Mouse (Mus musculus) intestine, postnatal 0 days (tissue): ENCODE results near the gene Zbtb20. TPM values are rescaled to one million over a fixed set of nuclear protein-coding genes. Genes with fewer than 3 reads are reported as not detected.

ENCODE experiments used
- ATAC-seq: fragments of 200-750 bp; cut with Nextera tagmentation; 2 replicates; pipeline ENCODE4 v1.8.0; 2017; ENCODE audit warnings: mild to moderate bottlenecking, moderate TSS enrichment, moderate library complexity
- H3K27ac ChIP-seq: fragments of 300-500 bp; sonication (generic); 2 replicates; pipeline ENCODE4 v1.5.1; 2014; ENCODE audit warnings: mild to moderate bottlenecking, low read depth, low read length, moderate library complexity
- H3K27me3 ChIP-seq: fragments of 300-500 bp; sonication (generic); replicated peaks from 2 replicates; pipeline ENCODE4 v1.6.1; 2014; ENCODE audit warnings: low read length, mixed read lengths; ENCODE audit not compliant: control insufficient read depth, insufficient read depth
- H3K36me3 ChIP-seq: fragments of 300-500 bp; sonication (generic); 2 replicates; pipeline ENCODE4 v1.6.1; 2014; ENCODE audit warnings: mild to moderate bottlenecking, moderate library complexity; ENCODE audit not compliant: control insufficient read depth, insufficient read depth
- H3K4me1 ChIP-seq: fragments of 300-500 bp; sonication (generic); replicated peaks from 2 replicates; pipeline ENCODE4 v1.6.1; 2014; ENCODE audit warnings: antibody characterized with exemption, low read length, mixed read lengths; ENCODE audit not compliant: control insufficient read depth, insufficient read depth
- H3K4me2 ChIP-seq: fragments of 300-500 bp; sonication (generic); replicated peaks from 2 replicates; pipeline ENCODE4 v1.6.1; 2014; ENCODE audit warnings: low read depth, mild to moderate bottlenecking, moderate library complexity
- H3K4me3 ChIP-seq: fragments of 300-500 bp; sonication (generic); 2 replicates; pipeline ENCODE4 v1.5.1; 2014; ENCODE audit warnings: low read depth, low read length
- H3K9ac ChIP-seq: fragments of 300-500 bp; sonication (generic); 2 replicates; pipeline ENCODE4 v1.6.1; 2014; ENCODE audit warnings: mild to moderate bottlenecking, low read depth, low read length
- H3K9me3 ChIP-seq: fragments of 300-500 bp; sonication (generic); 2 replicates; pipeline ENCODE4 v1.6.1; 2016; ENCODE audit warnings: mixed run types; ENCODE audit not compliant: control insufficient read depth
- CTCF ChIP-seq: sonication (generic); IDR thresholded peaks from 2 replicates; pipeline ENCODE4 v1.5.1; 2016; ENCODE audit warnings: low read depth, mild to moderate bottlenecking, control low read depth, antibody characterized with exemption, moderate library complexity
- WGBS: fragments of 180-500 bp; shearing (Covaris S2); extraction: QIAGEN DNeasy Blood & Tissue Kit; methylation state at CpG from one replicate; pipeline ENCODE4 v1.1.7; 2014; 5-methylcytosine and 5-hydroxymethylcytosine counted together
- polyA plus RNA-seq: library from polyadenylated mRNA; unstranded; fragments of >200 nt; fragmentation: Nextera tagmentation; extraction: Ambion mirVana; gene quantifications from 2 replicates; pipeline ENCODE4 v1.2.1, GENCODE M21; 2015

The Zbtb20 gene
- polyA plus RNA-seq, 1 experiment from 2014 or later: 10.6 TPM

DNA sequence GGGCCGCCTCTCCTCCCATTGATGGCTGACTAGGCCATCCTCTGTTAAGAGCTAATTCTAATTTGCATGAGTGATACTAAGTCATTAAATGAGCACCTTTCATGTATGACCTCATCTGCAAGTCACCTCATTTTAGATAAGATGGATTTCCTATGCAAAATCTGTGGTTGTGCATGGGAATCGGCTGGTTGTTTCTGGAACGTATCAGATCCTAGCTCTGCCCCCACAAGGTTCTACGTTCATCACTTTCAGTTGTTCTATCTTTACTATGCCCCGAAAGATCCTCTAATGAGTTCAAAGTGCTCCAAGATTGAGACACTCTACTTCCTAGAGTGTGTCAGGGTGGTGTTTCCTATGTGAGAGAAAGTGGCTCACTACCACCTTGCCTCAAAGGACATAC, 785.9 kb downstream of the Zbtb20 start:
- Histone ChIP-seq H3K27ac (no peak overlapping the region), H3K4me2 (no peak overlapping the region), H3K27me3 (no peaks in the 10 kb centered on the region), H3K9ac (no peak overlapping the region), H3K9me3 (no peaks in the 10 kb centered on the region), H3K4me1 (no peaks in the 10 kb centered on the region), H3K4me3 (no peak overlapping the region), H3K36me3 (no peaks in the 10 kb centered on the region)
- no peak for TF ChIP-seq CTCF
- ATAC-seq: no peak
- WGBS: 92% methylated on average over 5 of the region's 5 CpGs

DNA sequence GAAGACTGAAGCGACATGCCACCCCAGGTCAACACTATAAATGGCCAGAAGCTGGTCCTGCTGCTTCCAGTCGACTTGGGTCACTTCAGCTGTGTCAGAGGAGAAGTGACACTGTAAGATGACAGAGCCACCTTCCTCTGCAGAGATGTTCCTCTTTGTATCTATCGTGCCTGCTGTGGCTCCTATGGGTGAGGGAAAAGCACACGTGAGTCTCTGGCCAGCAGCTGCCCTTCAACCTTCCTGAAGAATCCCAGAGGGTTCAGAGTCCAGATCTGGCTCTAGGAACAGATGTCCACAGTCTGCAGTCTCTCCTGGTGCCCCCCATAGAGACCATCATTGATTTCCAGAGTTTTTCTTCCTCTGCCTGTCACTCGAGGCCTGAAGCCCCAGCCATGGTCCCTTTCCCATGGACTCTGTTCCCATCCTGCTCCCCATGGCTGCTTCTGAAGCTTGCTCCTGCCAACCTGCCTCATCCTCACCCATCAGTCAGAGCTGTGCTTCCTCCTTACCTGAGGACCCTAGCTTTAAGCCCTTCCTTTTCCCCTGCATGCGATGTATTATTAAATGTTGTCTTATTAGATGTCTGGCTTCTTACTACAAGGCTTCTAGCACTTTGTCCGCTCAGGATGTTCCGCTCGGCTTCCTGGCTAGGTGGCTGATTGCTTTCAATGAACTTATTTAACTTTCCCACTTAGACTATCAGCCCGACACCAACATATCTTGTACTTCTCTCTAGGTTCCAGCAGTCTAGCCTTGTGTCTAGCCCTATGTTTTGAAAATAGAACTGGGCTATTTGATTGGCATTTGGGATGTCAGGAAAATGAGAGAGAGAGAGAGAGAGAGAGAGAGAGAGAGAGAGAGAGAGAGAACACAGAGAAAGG, 786.7 kb downstream of the Zbtb20 start:
- no peaks in the 10 kb centered on the region for H3K4me1 ChIP-seq
- H3K9me3 ChIP-seq: no peaks in the 10 kb centered on the region
- WGBS: 86% methylated on average over 10 of the region's 10 CpGs
- H3K27ac ChIP-seq: no peak overlapping the region
- no peaks in the 10 kb centered on the region for H3K27me3 ChIP-seq
- no peaks in the 10 kb centered on the region for H3K36me3 ChIP-seq
- no peak for ATAC-seq
- no peak overlapping the region for H3K9ac ChIP-seq
- H3K4me2 ChIP-seq: no peak overlapping the region
- TF ChIP-seq CTCF: no peak
- H3K4me3 ChIP-seq: no peak overlapping the region

DNA sequence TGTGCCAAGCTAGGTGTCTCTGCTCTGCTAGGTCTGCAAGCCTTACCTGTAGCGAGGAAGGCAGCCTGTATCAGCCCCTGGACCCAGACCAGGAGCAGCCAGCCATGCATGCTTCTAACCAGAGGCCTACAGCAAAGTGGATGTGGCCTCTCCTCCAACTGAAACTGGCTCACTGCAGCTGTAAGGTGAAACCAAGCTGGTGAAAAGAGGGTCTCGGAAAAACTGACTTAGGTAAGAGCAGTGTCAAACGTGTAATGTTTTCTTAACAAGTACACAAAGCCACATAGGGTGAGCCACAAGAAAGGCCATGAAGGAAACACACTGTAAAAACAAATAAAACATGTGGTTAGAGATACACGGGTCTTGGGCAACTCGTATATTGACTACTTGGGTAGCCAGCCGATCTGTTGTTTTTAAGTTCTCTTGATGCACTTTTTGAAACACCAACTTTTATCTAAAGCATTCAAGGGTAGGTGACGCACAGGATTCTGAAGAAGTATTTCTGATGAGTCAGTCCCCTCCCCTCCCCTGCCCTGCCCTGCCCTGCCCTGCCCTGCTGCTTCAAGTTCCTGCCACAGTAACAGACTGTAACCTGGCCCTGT, 788.4 kb downstream of the Zbtb20 start, which contains the start of gene Tigit:
TSS of gene Tigit (minus strand) at position 169 of the 602 bp plus-strand sequence.
- Histone ChIP-seq H3K4me3 (no peak within 1 kb of the TSS), H3K4me1 (no peaks in the 10 kb centered on the region), H3K9ac (no peak within 1 kb of the TSS), H3K27me3 (no peaks in the 10 kb centered on the region), H3K27ac (no peak within 1 kb of the TSS), H3K4me2 (no peak within 1 kb of the TSS), H3K9me3 (no peaks in the 10 kb centered on the region), H3K36me3 (no peaks in the 10 kb centered on the region)
- no peak for TF ChIP-seq CTCF
- WGBS: 64% methylated on average over 7 of the region's 7 CpGs
- no peak for ATAC-seq

DNA sequence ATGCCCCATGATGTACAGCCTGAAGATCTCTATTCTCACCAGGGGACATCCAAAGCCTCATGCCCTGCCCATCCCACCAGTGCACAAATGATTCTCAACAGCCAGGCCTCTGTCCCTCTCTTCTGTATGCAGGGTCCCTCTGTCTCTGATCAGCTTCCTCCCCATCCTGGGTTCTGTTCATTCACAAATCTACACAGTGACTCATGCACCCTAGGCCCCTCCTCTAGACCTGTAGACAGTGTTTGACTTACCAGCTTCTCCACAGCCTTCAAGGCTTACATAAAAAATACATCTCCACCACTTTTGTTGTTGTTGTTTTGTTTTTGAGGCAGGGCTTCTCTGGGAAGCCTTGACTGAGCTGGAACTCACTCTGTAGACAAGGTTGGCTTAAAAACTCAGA, 789.2 kb downstream of the Zbtb20 start:
- Histone ChIP-seq H3K9ac (no peak overlapping the region), H3K27ac (no peak overlapping the region), H3K27me3 (no peaks in the 10 kb centered on the region), H3K4me1 (no peaks in the 10 kb centered on the region), H3K36me3 (no peaks in the 10 kb centered on the region), H3K9me3 (no peaks in the 10 kb centered on the region), H3K4me2 (no peak overlapping the region), H3K4me3 (no peak overlapping the region)
- no peak for ATAC-seq
- no peak for TF ChIP-seq CTCF

DNA sequence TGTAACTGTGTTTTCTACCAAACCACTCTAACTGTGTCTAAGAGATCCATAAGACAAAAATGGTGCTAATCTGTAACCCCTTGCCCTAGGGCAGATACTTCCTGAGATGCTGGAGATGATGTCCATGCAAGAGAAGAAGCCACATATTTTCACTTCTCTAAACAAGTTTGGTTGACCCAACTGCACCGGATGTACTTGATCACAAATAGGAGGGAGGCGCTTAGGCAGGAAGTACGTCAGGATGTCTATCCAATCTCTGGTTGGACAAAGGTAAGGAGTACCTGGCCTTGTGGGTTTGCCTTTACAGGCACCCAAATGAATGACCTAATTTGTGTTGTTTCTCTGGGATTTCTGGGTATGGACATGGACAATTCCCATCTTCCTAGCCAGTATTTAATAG, 792.6 kb downstream of the Zbtb20 start:
- WGBS: 89% methylated on average over 3 of the region's 3 CpGs

DNA sequence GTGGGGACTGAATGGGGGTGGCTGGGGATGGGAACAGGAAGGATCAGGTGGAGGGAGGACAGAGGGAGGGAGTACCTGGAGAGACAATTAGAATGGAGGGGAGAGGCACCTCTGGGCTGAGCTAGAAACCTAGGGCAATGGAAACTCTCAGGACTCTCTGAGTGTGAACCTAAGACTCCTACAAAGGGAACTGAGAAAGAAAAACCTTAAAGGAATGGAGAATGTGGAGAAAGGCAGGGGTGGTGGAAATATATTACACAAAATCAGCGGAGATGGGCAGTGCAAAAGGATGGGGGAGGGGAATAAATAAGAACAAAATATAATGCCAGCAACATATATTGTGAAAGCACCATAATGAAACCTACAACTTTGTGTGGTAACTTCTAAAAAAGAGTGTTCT, 796.3 kb downstream of the Zbtb20 start:
- WGBS: 97% methylated on average over 1 of the region's 1 CpGs
- Histone ChIP-seq H3K9ac (no peak overlapping the region), H3K27me3 (no peaks in the 10 kb centered on the region), H3K27ac (no peak overlapping the region), H3K36me3 (no peaks in the 10 kb centered on the region), H3K4me1 (no peaks in the 10 kb centered on the region), H3K4me2 (no peak overlapping the region), H3K4me3 (no peak overlapping the region), H3K9me3 (no peaks in the 10 kb centered on the region)
- no peak for TF ChIP-seq CTCF
- no peak for ATAC-seq

More for the DNA sequence above, 792.6 kb downstream of the Zbtb20 start:
- ATAC-seq: no peak
- H3K4me1 ChIP-seq: no peaks in the 10 kb centered on the region
- no peak overlapping the region for H3K4me2 ChIP-seq
- no peaks in the 10 kb centered on the region for H3K27me3 ChIP-seq
- no peaks in the 10 kb centered on the region for H3K36me3 ChIP-seq
- no peak overlapping the region for H3K9ac ChIP-seq
- H3K9me3 ChIP-seq: no peaks in the 10 kb centered on the region
- no peak for TF ChIP-seq CTCF
- H3K27ac ChIP-seq: no peak overlapping the region
- H3K4me3 ChIP-seq: no peak overlapping the region
